ENCODE assay signal across 9 mouse cellular contexts in the genomic region with DNA sequence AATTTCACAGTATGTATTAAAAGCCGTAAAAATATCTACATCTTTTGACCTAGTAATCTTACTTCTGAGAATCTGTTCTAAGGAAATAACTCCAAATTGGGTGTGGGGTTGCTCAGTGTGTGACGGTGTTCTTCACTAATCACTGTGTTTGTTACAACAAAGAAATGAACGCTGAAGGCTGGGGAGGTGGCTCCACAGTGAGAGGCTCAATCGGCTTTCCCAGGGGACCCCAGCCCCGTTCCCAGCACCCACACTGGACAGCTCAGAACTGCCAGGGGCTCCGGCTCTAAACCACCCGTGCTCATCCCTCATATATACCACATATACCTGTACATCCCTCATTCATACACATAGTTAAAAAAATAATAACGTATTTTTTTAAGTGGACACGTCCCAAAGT. TPM values are rescaled to one million over a fixed set of nuclear protein-coding genes. Genes with fewer than 3 reads are reported as not detected.
DNase-seq lines count a peak whose midpoint lies in the region; ATAC-seq and TF ChIP-seq lines count a peak whose summit lies in the region.
"Had no signal": no experiment of that assay in that cellular context is flagged by ENCODE, and none has a peak within 500 bp of the region (broad histone marks: within the 10 kb centered on the region; RNA-seq: fewer than 3 reads in every experiment).

No protein-coding gene starts in this region.

- H3K27ac ChIP-seq in kidney, postnatal 0 days = no peak overlapping the region
- no peak overlapping the region for H3K27ac ChIP-seq in embryonic facial prominence, embryonic 15.5 days (replicated peaks)
- no peak overlapping the region for H3K27ac ChIP-seq in intestine, embryonic 16.5 days (ENCODE audit: low read length)
- H3K27ac ChIP-seq in neural tube, embryonic 12.5 days = no peak overlapping the region

- H3K9ac ChIP-seq in kidney, postnatal 0 days (ENCODE audit: low read depth, low read length) = no peak overlapping the region
- no peak overlapping the region for H3K9ac ChIP-seq in embryonic facial prominence, embryonic 15.5 days
- no peak overlapping the region for H3K9ac ChIP-seq in intestine, embryonic 16.5 days (ENCODE audit: low read depth, low read length)
- H3K9ac ChIP-seq in neural tube, embryonic 12.5 days = no peak overlapping the region

- no peak overlapping the region for H3K4me3 ChIP-seq in kidney, postnatal 0 days (replicated peaks; ENCODE audit: low read depth, low read length)
- H3K4me3 ChIP-seq in embryonic facial prominence, embryonic 15.5 days (replicated peaks) = peak overlapping the region; percentile 69; the same call in 1 of the 2 replicates
- H3K4me3 ChIP-seq in intestine, embryonic 16.5 days (ENCODE audit: low read length) = peak overlapping the region; percentile 66
- no peak overlapping the region for H3K4me3 ChIP-seq in neural tube, embryonic 12.5 days

- ATAC-seq in kidney, postnatal 0 days (replicated peaks; ENCODE audit: low FRiP score, low read depth) = no peak
- ATAC-seq in embryonic facial prominence, embryonic 15.5 days (ENCODE audit: insufficient number of reproducible peaks, low FRiP score, low TSS enrichment, low read depth) = no peak
- no peak for ATAC-seq in intestine, embryonic 16.5 days
- no peak for ATAC-seq in neural tube, embryonic 12.5 days (ENCODE audit: low FRiP score, low read depth)

- H3K4me1 ChIP-seq in kidney, postnatal 0 days (replicated peaks; ENCODE audit: insufficient read depth, low read length) = no peaks in the 10 kb centered on the region
- peaks cover 19% of the 10 kb centered on the region for H3K4me1 ChIP-seq in embryonic facial prominence, embryonic 15.5 days
- H3K4me1 ChIP-seq in intestine, embryonic 16.5 days (ENCODE audit: control insufficient read depth, insufficient read depth, low read length) = peaks cover 12% of the 10 kb centered on the region
- peaks cover 16% of the 10 kb centered on the region for H3K4me1 ChIP-seq in neural tube, embryonic 12.5 days

- H3K9me3 ChIP-seq in kidney, postnatal 0 days (replicated peaks; ENCODE audit: low read length) = no peaks in the 10 kb centered on the region
- no peaks in the 10 kb centered on the region for H3K9me3 ChIP-seq in embryonic facial prominence, embryonic 15.5 days (replicated peaks)
- H3K9me3 ChIP-seq in intestine, embryonic 16.5 days (ENCODE audit: control insufficient read depth, low read length) = no peaks in the 10 kb centered on the region
- H3K9me3 ChIP-seq in neural tube, embryonic 12.5 days = no peaks in the 10 kb centered on the region

- DNase-seq in kidney, postnatal 0 days (ENCODE audit: low spot score) = no peak
- no peak for DNase-seq in kidney, postnatal 14 days
- DNase-seq in gastrocnemius, postnatal 36 days = no peak
- DNase-seq in right cerebral cortex, postnatal 10 days (ENCODE audit: low spot score in 2 of 2) = no peak
- DNase-seq in embryo, embryonic 10.5 days (ENCODE audit: low spot score) = no peak
- DNase-seq: embryo, embryonic 11 days had no signal

- peak overlapping the region; percentile 80; the same call in 1 of the 2 replicates for H3K4me2 ChIP-seq in kidney, postnatal 0 days (ENCODE audit: low read length)
- peak overlapping the region; percentile 88 for H3K4me2 ChIP-seq in embryonic facial prominence, embryonic 15.5 days (replicated peaks)
- peak overlapping the region; percentile 84 for H3K4me2 ChIP-seq in intestine, embryonic 16.5 days (ENCODE audit: low read depth, low read length)
- H3K4me2 ChIP-seq in neural tube, embryonic 12.5 days (replicated peaks) = peak overlapping the region; percentile 70

- no peaks in the 10 kb centered on the region for H3K36me3 ChIP-seq in kidney, postnatal 0 days (ENCODE audit: insufficient read depth, low read length)
- H3K36me3 ChIP-seq in embryonic facial prominence, embryonic 15.5 days = no peaks in the 10 kb centered on the region
- no peaks in the 10 kb centered on the region for H3K36me3 ChIP-seq in intestine, embryonic 16.5 days (ENCODE audit: control insufficient read depth, insufficient read depth, low read length)
- no peaks in the 10 kb centered on the region for H3K36me3 ChIP-seq in neural tube, embryonic 12.5 days

- TF ChIP-seq CTCF in kidney, postnatal 0 days (IDR thresholded peaks at IDR 0.05; ENCODE audit: low read depth) = no peak

- WGBS in kidney, postnatal 0 days = 63% methylated on average over 9 of the region's 9 CpGs
- WGBS in embryonic facial prominence, embryonic 15.5 days = 54% methylated on average over 9 of the region's 9 CpGs
- WGBS in intestine, embryonic 16.5 days = 55% methylated on average over 9 of the region's 9 CpGs
- WGBS in neural tube, embryonic 12.5 days = 58% methylated on average over 9 of the region's 9 CpGs

- intact Hi-C loops in gastrocnemius, postnatal 36 days (cut with DNase I) = loop anchor here (5.0 kb wide), 1 partner anchor 39 kb away; no protein-coding TSS in a partner anchor

- no peaks in the 10 kb centered on the region for H3K27me3 ChIP-seq in kidney, postnatal 0 days (ENCODE audit: insufficient read depth, low read length)
- no peaks in the 10 kb centered on the region for H3K27me3 ChIP-seq in embryonic facial prominence, embryonic 15.5 days
- no peaks in the 10 kb centered on the region for H3K27me3 ChIP-seq in intestine, embryonic 16.5 days (replicated peaks; ENCODE audit: control insufficient read depth, insufficient read depth, low read length)
- peaks cover 2% of the 10 kb centered on the region; the same call in 1 of the 2 replicates for H3K27me3 ChIP-seq in neural tube, embryonic 12.5 days (replicated peaks)

RNA-seq across cellular contexts. Expression of a gene that starts 1.8 kb away (rescaled TPM):
- polyA plus RNA-seq in kidney, postnatal 0 days (2015; fragmentation: Nextera tagmentation; extraction: Ambion mirVana) = 115 and 124 TPM in 2 replicates
- 76.7 and 77.1 TPM in 2 replicates for polyA plus RNA-seq in embryonic facial prominence, embryonic 15.5 days (2015; fragmentation: Nextera tagmentation; extraction: Ambion mirVana)
- 51.4 and 69.1 TPM in 2 replicates for polyA plus RNA-seq in intestine, embryonic 16.5 days (2015; fragmentation: Nextera tagmentation; extraction: Ambion mirVana)
- 164 and 180 TPM in 2 replicates for polyA plus RNA-seq in neural tube, embryonic 12.5 days (2016; fragmentation: Nextera tagmentation; extraction: Ambion mirVana)
- total RNA-seq in gastrocnemius, postnatal 36 days (2021) = 100 to 1,000 TPM in 1 of 2 experiments, 10 to 100 TPM in 1; 93.4 to 109 TPM

Comparison
In these comparisons a context has a peak if more than half of its experiments do, and no peak if none do; other contexts are left out.
1. H3K4me3 ChIP-seq: peak in embryonic facial prominence, embryonic 15.5 days (single experiment) and intestine, embryonic 16.5 days (single experiment); none in kidney, postnatal 0 days (single experiment) and neural tube, embryonic 12.5 days (single experiment).
2. Peak in every context shown above with its lines, with median percentiles within 50 percentile points of each other: H3K4me2 ChIP-seq.